Mouse (Mus musculus) spleen, postnatal 14 days (tissue): Measurements from ENCODE around the gene Scgb1b18.
"Not testable (repeated sequence)": the region's sequence is repeated elsewhere in the genome, so short reads cannot be mapped to it uniquely, and the experiment has no call there.

Experiments used
- DNase-seq, 2 experiments: peaks; one replicate each; pipeline ENCODE4 v3.0.0; 2021 to 2022; ENCODE audit warnings: low spot score in 2 of 2

Gene Scgb1b18

GRCm38 (mm10) chr7:33185268-33185667 is at the start of gene Scgb1b18:
Gene Scgb1b18 (plus strand): TSS chr7:33185568.
- not testable (repeated sequence) for DNase-seq

GRCm38 (mm10) chr7:33173764-33174163 is 11.6 kb upstream of the Scgb1b18 start, which contains the start of gene Scgb2b18:
Gene Scgb2b18 (minus strand): TSS chr7:33173864.
- not testable (repeated sequence) for DNase-seq
